Mouse (Mus musculus) cerebral cortex, adult 2 months (tissue): Measurements from ENCODE around the gene Pramef6.

ENCODE experiments used
- WGBS: fragments of 180-500 bp; shearing (Covaris S2); methylation state at CpG from one replicate; pipeline ENCODE4 v1.1.7; 2018; 5-methylcytosine and 5-hydroxymethylcytosine counted together

Pramef6 gene

GRCm38 (mm10) chr4:143900280-143900679, at the start of gene Pramef6:
Gene Pramef6, minus strand, starts transcription at chr4:143900380.
- 90% methylated on average over 1 of the region's 1 CpGs for WGBS

- 85% methylated on average over 3 of the region's 3 CpGs for WGBS
Observed at GRCm38 (mm10) chr4:143894406-143894805, 5.8 kb downstream of the Pramef6 start.

GRCm38 (mm10) chr4:143882371-143882770, 17.8 kb downstream of the Pramef6 start:
- 68% methylated on average over 1 of the region's 1 CpGs for WGBS

GRCm38 (mm10) chr4:143846197-143846596, 54.0 kb downstream of the Pramef6 start, which contains the start of gene Gm13103:
Gene Gm13103, plus strand, starts transcription at chr4:143846497.

